Mouse (Mus musculus): ENCODE data around the gene Ntn1. TPM values are rescaled to one million over a fixed set of nuclear protein-coding genes. Genes with fewer than 3 reads are reported as not detected.

Gene Ntn1
- polyA plus RNA-seq, 1 experiment from 2014 or later = 0.24 TPM

GRCm38 (mm10) chr11:68258498-68258897 is 142.1 kb downstream of the Ntn1 start:
- H3K4me2 ChIP-seq = no peak overlapping the region
- no peaks in the 10 kb centered on the region for H3K4me1 ChIP-seq (replicated peaks)
- DNase-seq (no peak), ATAC-seq (ENCODE audit: low read depth) (no peak)
- H3K4me3 ChIP-seq (replicated peaks) = no peak overlapping the region
- no peaks in the 10 kb centered on the region for H3K9me3 ChIP-seq (replicated peaks)
- H3K9ac ChIP-seq = no peak overlapping the region
- WGBS (ENCODE audit: insufficient replicate concordance) = 72% methylated on average over 4 of the region's 4 CpGs
- no peak overlapping the region for H3K27ac ChIP-seq
- no peaks in the 10 kb centered on the region for H3K36me3 ChIP-seq
- H3K27me3 ChIP-seq = no peaks in the 10 kb centered on the region

GRCm38 (mm10) chr11:68253531-68253930 is 147.1 kb downstream of the Ntn1 start:
- Histone ChIP-seq H3K27me3 (no peaks in the 10 kb centered on the region), H3K4me3 (replicated peaks) (no peak overlapping the region), H3K4me2 (no peak overlapping the region), H3K4me1 (replicated peaks) (no peaks in the 10 kb centered on the region), H3K27ac (no peak overlapping the region), H3K9ac (no peak overlapping the region), H3K36me3 (no peaks in the 10 kb centered on the region), H3K9me3 (replicated peaks) (no peaks in the 10 kb centered on the region)
- ATAC-seq (ENCODE audit: low read depth) = no peak
- no peak for DNase-seq
- WGBS (ENCODE audit: insufficient replicate concordance) = 35% methylated on average over 7 of the region's 7 CpGs

GRCm38 (mm10) chr11:68250106-68250505 is 150.5 kb downstream of the Ntn1 start:
- Histone ChIP-seq H3K9me3 (replicated peaks) (no peaks in the 10 kb centered on the region), H3K27ac (no peak overlapping the region), H3K36me3 (no peaks in the 10 kb centered on the region), H3K4me3 (replicated peaks) (no peak overlapping the region), H3K4me2 (no peak overlapping the region), H3K27me3 (no peaks in the 10 kb centered on the region), H3K9ac (no peak overlapping the region), H3K4me1 (replicated peaks) (no peaks in the 10 kb centered on the region)
- DNase-seq = no peak
- WGBS (ENCODE audit: insufficient replicate concordance) = 72% methylated on average over 6 of the region's 6 CpGs
- ATAC-seq (ENCODE audit: low read depth) = no peak

GRCm38 (mm10) chr11:68247897-68248296 is 152.7 kb downstream of the Ntn1 start:
- no peak overlapping the region for H3K9ac ChIP-seq

GRCm38 (mm10) chr11:68244992-68245261 is 155.7 kb downstream of the Ntn1 start:
- Histone ChIP-seq H3K27ac (no peak overlapping the region), H3K4me3 (replicated peaks) (no peak overlapping the region), H3K9ac (no peak overlapping the region), H3K9me3 (replicated peaks) (0 out of 2 replicates have a peak, but pooled peaks cover 5% of the 10 kb centered on the region), H3K4me2 (no peak overlapping the region), H3K27me3 (no peaks in the 10 kb centered on the region), H3K4me1 (replicated peaks) (no peaks in the 10 kb centered on the region), H3K36me3 (no peaks in the 10 kb centered on the region)
- DNase-seq (no peak), ATAC-seq (ENCODE audit: low read depth) (no peak)
- 66% methylated on average over 5 of the region's 5 CpGs for WGBS (ENCODE audit: insufficient replicate concordance)

More at GRCm38 (mm10) chr11:68247897-68248296, 152.7 kb downstream of the Ntn1 start:
- H3K27me3 ChIP-seq = no peaks in the 10 kb centered on the region
- no peak overlapping the region for H3K27ac ChIP-seq
- H3K4me2 ChIP-seq = no peak overlapping the region
- H3K4me1 ChIP-seq (replicated peaks) = no peaks in the 10 kb centered on the region
- 37% methylated on average over 6 of the region's 6 CpGs for WGBS (ENCODE audit: insufficient replicate concordance)
- H3K36me3 ChIP-seq = no peaks in the 10 kb centered on the region
- H3K9me3 ChIP-seq (replicated peaks) = 0 out of 2 replicates have a peak, but pooled peaks cover 5% of the 10 kb centered on the region
- DNase-seq (no peak), ATAC-seq (ENCODE audit: low read depth) (no peak)
- H3K4me3 ChIP-seq (replicated peaks) = no peak overlapping the region

- H3K4me2 ChIP-seq = no peak overlapping the region
- no peaks in the 10 kb centered on the region for H3K27me3 ChIP-seq
- 68% methylated on average over 16 of the region's 16 CpGs for WGBS (ENCODE audit: insufficient replicate concordance)
- ATAC-seq (ENCODE audit: low read depth) (no peak), DNase-seq (no peak)
- no peak overlapping the region for H3K9ac ChIP-seq
- H3K9me3 ChIP-seq (replicated peaks) = 0 out of 2 replicates have a peak, but pooled peaks cover 5% of the 10 kb centered on the region
- H3K4me1 ChIP-seq (replicated peaks) = no peaks in the 10 kb centered on the region
- no peaks in the 10 kb centered on the region for H3K36me3 ChIP-seq
- H3K4me3 ChIP-seq (replicated peaks) = no peak overlapping the region
- no peak overlapping the region for H3K27ac ChIP-seq
Measured at GRCm38 (mm10) chr11:68244254-68244991, 156.2 kb downstream of the Ntn1 start.

- Histone ChIP-seq H3K4me1 (replicated peaks) (no peaks in the 10 kb centered on the region), H3K27me3 (no peaks in the 10 kb centered on the region), H3K9ac (no peak overlapping the region), H3K27ac (no peak overlapping the region), H3K4me2 (no peak overlapping the region), H3K4me3 (replicated peaks) (no peak overlapping the region), H3K9me3 (replicated peaks) (0 out of 2 replicates have a peak, but pooled peaks cover 5% of the 10 kb centered on the region), H3K36me3 (no peaks in the 10 kb centered on the region)
- WGBS (ENCODE audit: insufficient replicate concordance) = 41% methylated on average over 5 of the region's 5 CpGs
- no peak for ATAC-seq (ENCODE audit: low read depth)
- no peak for DNase-seq
Measured at GRCm38 (mm10) chr11:68239756-68240155, 160.9 kb downstream of the Ntn1 start.

- Histone ChIP-seq H3K4me2 (no peak overlapping the region), H3K4me3 (replicated peaks) (no peak overlapping the region), H3K4me1 (replicated peaks) (no peaks in the 10 kb centered on the region), H3K9me3 (replicated peaks) (no peaks in the 10 kb centered on the region), H3K27me3 (no peaks in the 10 kb centered on the region), H3K27ac (no peak overlapping the region), H3K9ac (no peak overlapping the region), H3K36me3 (no peaks in the 10 kb centered on the region)
- ATAC-seq (ENCODE audit: low read depth) (no peak), DNase-seq (no peak)
- 63% methylated on average over 9 of the region's 9 CpGs for WGBS (ENCODE audit: insufficient replicate concordance)
Measured at GRCm38 (mm10) chr11:68233469-68233965, 167.1 kb downstream of the Ntn1 start.

GRCm38 (mm10) chr11:68231558-68231957 is 169.1 kb downstream of the Ntn1 start:
- no peak for DNase-seq
- no peaks in the 10 kb centered on the region for H3K4me1 ChIP-seq (replicated peaks)
- H3K4me2 ChIP-seq = no peak overlapping the region
- H3K27me3 ChIP-seq = no peaks in the 10 kb centered on the region
- H3K4me3 ChIP-seq (replicated peaks) = no peak overlapping the region
- WGBS (ENCODE audit: insufficient replicate concordance) = 81% methylated on average over 5 of the region's 5 CpGs
- H3K36me3 ChIP-seq = no peaks in the 10 kb centered on the region
- no peak for ATAC-seq (ENCODE audit: low read depth)
- no peaks in the 10 kb centered on the region for H3K9me3 ChIP-seq (replicated peaks)
- no peak overlapping the region for H3K9ac ChIP-seq
- no peak overlapping the region for H3K27ac ChIP-seq

- Histone ChIP-seq H3K36me3 (no peaks in the 10 kb centered on the region), H3K27ac (no peak overlapping the region), H3K9ac (no peak overlapping the region), H3K27me3 (no peaks in the 10 kb centered on the region), H3K4me1 (replicated peaks) (no peaks in the 10 kb centered on the region), H3K9me3 (replicated peaks) (no peaks in the 10 kb centered on the region), H3K4me2 (no peak overlapping the region), H3K4me3 (replicated peaks) (no peak overlapping the region)
- DNase-seq = no peak
- 66% methylated on average over 18 of the region's 18 CpGs for WGBS (ENCODE audit: insufficient replicate concordance)
- no peak for ATAC-seq (ENCODE audit: low read depth)
Measured at GRCm38 (mm10) chr11:68228941-68229665, 171.5 kb downstream of the Ntn1 start.

- no peaks in the 10 kb centered on the region for H3K36me3 ChIP-seq
- no peak overlapping the region for H3K4me3 ChIP-seq (replicated peaks)
- 74% methylated on average over 6 of the region's 6 CpGs for WGBS (ENCODE audit: insufficient replicate concordance)
- H3K27me3 ChIP-seq = no peaks in the 10 kb centered on the region
- H3K27ac ChIP-seq = no peak overlapping the region
- H3K4me1 ChIP-seq (replicated peaks) = no peaks in the 10 kb centered on the region
- H3K9ac ChIP-seq = no peak overlapping the region
- ATAC-seq (ENCODE audit: low read depth) (no peak), DNase-seq (no peak)
- no peaks in the 10 kb centered on the region for H3K9me3 ChIP-seq (replicated peaks)
- no peak overlapping the region for H3K4me2 ChIP-seq
Measured at GRCm38 (mm10) chr11:68227837-68228236, 172.8 kb downstream of the Ntn1 start.
